Mouse (Mus musculus): ENCODE data around the gene Lrriq1.

Gene Lrriq1

GRCm38 (mm10) chr10:103028253-103029131 lies 207.6 kb downstream of the Lrriq1 start:
- DNase-seq (ENCODE audit: low spot score) = no peak

GRCm38 (mm10) chr10:103027931-103028252 lies 208.2 kb downstream of the Lrriq1 start:
- no peak for DNase-seq (ENCODE audit: low spot score)

- no peak for DNase-seq (ENCODE audit: low spot score)
Measured at GRCm38 (mm10) chr10:103027226-103027930, 208.7 kb downstream of the Lrriq1 start.

- DNase-seq (ENCODE audit: low spot score) = no peak
Measured at GRCm38 (mm10) chr10:103026636-103027225, 209.4 kb downstream of the Lrriq1 start.

- DNase-seq (ENCODE audit: low spot score) = no peak
Measured at GRCm38 (mm10) chr10:103002556-103002955, 233.6 kb downstream of the Lrriq1 start.

GRCm38 (mm10) chr10:103000902-103001301 lies 235.2 kb downstream of the Lrriq1 start:
- no peak for DNase-seq (ENCODE audit: low spot score)

- no peak for DNase-seq (ENCODE audit: low spot score)
Measured at GRCm38 (mm10) chr10:102999584-102999983, 236.5 kb downstream of the Lrriq1 start.

Measured in c-Kit-positive CD71-positive TER-119-positive erythroid progenitor cells, embryonic 14.5 days (primary cell).